Mouse (Mus musculus): ENCODE data around the gene Wt1. TPM values are rescaled to one million over a fixed set of nuclear protein-coding genes. Genes with fewer than 3 reads are reported as not detected.

The Wt1 gene
- total RNA-seq, 2 experiments from 2014 or later, result not detected

Other genes with a start within 250 kb of the Wt1 start
- 374 and 410 TPM in 2 replicates for gene Eif3m, start 109.4 kb upstream of the Wt1 start, total RNA-seq (2014; fragmentation: Nextera tagmentation)
- 379 and 415 TPM in 2 replicates for gene Eif3m, start 109.4 kb upstream of the Wt1 start, total RNA-seq (2017)
- not detected in 2 replicates for gene Gm11060, start 34.5 kb upstream of the Wt1 start, total RNA-seq (2014; fragmentation: Nextera tagmentation)
- gene Gm11060, start 34.5 kb upstream of the Wt1 start, total RNA-seq (2017), result not detected in 2 replicates
- 1.3 and 2.7 TPM in 2 replicates for gene Them7, start 97.8 kb downstream of the Wt1 start, total RNA-seq (2014; fragmentation: Nextera tagmentation)
- 2.7 and 3.2 TPM in 2 replicates for gene Them7, start 97.8 kb downstream of the Wt1 start, total RNA-seq (2017)

Data from megakaryocyte-erythroid progenitor cell, adult 5-6 weeks (primary cell).